Mouse (Mus musculus): Measurements from ENCODE around the gene Card11.

- TF ChIP-seq CTCF (IDR thresholded peaks at IDR 0.05; ENCODE audit: control insufficient read depth, insufficient read depth, insufficient replicate concordance, low read depth, low read length) (no peak), POLR2A (IDR thresholded peaks at IDR 0.05; ENCODE audit: control insufficient read depth, low read depth, low read length) (no peak)
Measured at GRCm38 (mm10) chr5:140882391-140882790, 118.0 kb downstream of the Card11 start.
